Mouse (Mus musculus): ENCODE measurements around the gene Zfyve28. TPM values are rescaled to one million over a fixed set of nuclear protein-coding genes. Genes with fewer than 3 reads are reported as not detected.

Gene Zfyve28
- polyA plus RNA-seq, 1 experiment from 2014 or later = 0.93 TPM

GRCm38 (mm10) chr5:34191843-34192242, 96.4 kb downstream of the Zfyve28 start:
- H3K9me3 ChIP-seq = no peaks in the 10 kb centered on the region
- H3K4me3 ChIP-seq = no peak overlapping the region
- no peaks in the 10 kb centered on the region for H3K36me3 ChIP-seq
- peaks cover 38% of the 10 kb centered on the region for H3K4me1 ChIP-seq
- WGBS = 72% methylated on average over 4 of the region's 4 CpGs
- H3K27ac ChIP-seq = no peak overlapping the region
- 0 out of 2 replicates have a peak, but pooled peaks cover 7% of the 10 kb centered on the region for H3K27me3 ChIP-seq (ENCODE audit: insufficient read depth, poor library complexity, severe bottlenecking)
- DNase-seq (ENCODE audit: low spot score) = no peak

GRCm38 (mm10) chr5:34191021-34191420, 97.2 kb downstream of the Zfyve28 start:
- H3K9me3 ChIP-seq = no peaks in the 10 kb centered on the region
- H3K27me3 ChIP-seq (ENCODE audit: insufficient read depth, poor library complexity, severe bottlenecking) = 0 out of 2 replicates have a peak, but pooled peaks cover 7% of the 10 kb centered on the region
- DNase-seq (ENCODE audit: low spot score) = no peak
- 52% methylated on average over 4 of the region's 4 CpGs for WGBS
- H3K36me3 ChIP-seq = no peaks in the 10 kb centered on the region
- no peak overlapping the region for H3K4me3 ChIP-seq
- no peak overlapping the region for H3K27ac ChIP-seq
- H3K4me1 ChIP-seq = peaks cover 38% of the 10 kb centered on the region

- Histone ChIP-seq H3K27ac (no peak overlapping the region), H3K4me1 (peaks cover 50% of the 10 kb centered on the region), H3K9me3 (no peaks in the 10 kb centered on the region), H3K4me3 (no peak overlapping the region), H3K36me3 (no peaks in the 10 kb centered on the region; the same call in 1 of the 2 replicates), H3K27me3 (ENCODE audit: insufficient read depth, poor library complexity, severe bottlenecking) (0 out of 2 replicates have a peak, but pooled peaks cover 7% of the 10 kb centered on the region)
- 42% methylated on average over 1 of the region's 1 CpGs for WGBS
- no peak for DNase-seq (ENCODE audit: low spot score)
Observed at GRCm38 (mm10) chr5:34189521-34189920, 98.7 kb downstream of the Zfyve28 start.

GRCm38 (mm10) chr5:34188856-34189255, 99.4 kb downstream of the Zfyve28 start:
- DNase-seq (ENCODE audit: low spot score) = no peak
- Histone ChIP-seq H3K9me3 (no peaks in the 10 kb centered on the region), H3K27me3 (ENCODE audit: insufficient read depth, poor library complexity, severe bottlenecking) (peaks cover 7% of the 10 kb centered on the region; the same call in 1 of the 2 replicates), H3K4me1 (peaks cover 57% of the 10 kb centered on the region), H3K4me3 (peak overlapping the region; percentile 86; the same call in 1 of the 2 replicates), H3K36me3 (no peaks in the 10 kb centered on the region; the same call in 1 of the 2 replicates), H3K27ac (no peak overlapping the region; the same call in 1 of the 2 replicates)
- WGBS = 77% methylated on average over 2 of the region's 2 CpGs

- Histone ChIP-seq H3K27ac (peak within 1 kb of the TSS; percentile 91), H3K4me1 (peaks cover 68% of the 10 kb centered on the region), H3K9me3 (no peaks in the 10 kb centered on the region), H3K36me3 (no peaks in the 10 kb centered on the region; the same call in 1 of the 2 replicates), H3K4me3 (peak within 1 kb of the TSS; percentile 86), H3K27me3 (ENCODE audit: insufficient read depth, poor library complexity, severe bottlenecking) (peaks cover 7% of the 10 kb centered on the region; the same call in 1 of the 2 replicates)
- DNase-seq (ENCODE audit: low spot score) = peak; percentile 100
- under 1% methylated on average over 60 of the region's 60 CpGs for WGBS
Observed at GRCm38 (mm10) chr5:34187601-34188316, 100.5 kb downstream of the Zfyve28 start, which contains the start of gene Mxd4. Gene Mxd4, minus strand, starts transcription at chr5:34187720.

GRCm38 (mm10) chr5:34186961-34187391, 101.3 kb downstream of the Zfyve28 start:
- Histone ChIP-seq H3K4me3 (peak overlapping the region; percentile 86), H3K27me3 (ENCODE audit: insufficient read depth, poor library complexity, severe bottlenecking) (peaks cover 7% of the 10 kb centered on the region; the same call in 1 of the 2 replicates), H3K4me1 (peaks cover 72% of the 10 kb centered on the region), H3K9me3 (no peaks in the 10 kb centered on the region), H3K36me3 (peaks cover 7% of the 10 kb centered on the region), H3K27ac (peak overlapping the region; percentile 91)
- DNase-seq (ENCODE audit: low spot score) = peak; percentile 81
- under 1% methylated on average over 46 of the region's 46 CpGs for WGBS

- Histone ChIP-seq H3K27ac (peak overlapping the region; percentile 91), H3K9me3 (no peaks in the 10 kb centered on the region), H3K4me3 (peak overlapping the region; percentile 86), H3K27me3 (ENCODE audit: insufficient read depth, poor library complexity, severe bottlenecking) (peaks cover 7% of the 10 kb centered on the region; the same call in 1 of the 2 replicates), H3K4me1 (peaks cover 72% of the 10 kb centered on the region), H3K36me3 (peaks cover 13% of the 10 kb centered on the region)
- 67% methylated on average over 2 of the region's 2 CpGs for WGBS
- peak; percentile 76 for DNase-seq (ENCODE audit: low spot score)
Observed at GRCm38 (mm10) chr5:34186391-34186790, 101.9 kb downstream of the Zfyve28 start.

GRCm38 (mm10) chr5:34185791-34186190, 102.5 kb downstream of the Zfyve28 start:
- DNase-seq (ENCODE audit: low spot score) = peak; percentile 61
- Histone ChIP-seq H3K27ac (no peak overlapping the region), H3K4me3 (peak overlapping the region; percentile 86), H3K4me1 (peaks cover 69% of the 10 kb centered on the region), H3K36me3 (peaks cover 17% of the 10 kb centered on the region), H3K27me3 (ENCODE audit: insufficient read depth, poor library complexity, severe bottlenecking) (peaks cover 7% of the 10 kb centered on the region; the same call in 1 of the 2 replicates), H3K9me3 (no peaks in the 10 kb centered on the region)

GRCm38 (mm10) chr5:34185051-34185580, 103.1 kb downstream of the Zfyve28 start:
- Histone ChIP-seq H3K4me1 (peaks cover 64% of the 10 kb centered on the region), H3K9me3 (no peaks in the 10 kb centered on the region), H3K4me3 (no peak overlapping the region; the same call in 1 of the 2 replicates), H3K27me3 (ENCODE audit: insufficient read depth, poor library complexity, severe bottlenecking) (peaks cover 7% of the 10 kb centered on the region; the same call in 1 of the 2 replicates), H3K27ac (no peak overlapping the region), H3K36me3 (peaks cover 24% of the 10 kb centered on the region)
- WGBS = 86% methylated on average over 1 of the region's 1 CpGs
- DNase-seq (ENCODE audit: low spot score) = peak; percentile 72

GRCm38 (mm10) chr5:34183976-34184375, 104.3 kb downstream of the Zfyve28 start:
- no peaks in the 10 kb centered on the region; the same call in 1 of the 2 replicates for H3K27me3 ChIP-seq (ENCODE audit: insufficient read depth, poor library complexity, severe bottlenecking)
- no peak overlapping the region for H3K27ac ChIP-seq
- WGBS = 90% methylated on average over 3 of the region's 3 CpGs
- H3K36me3 ChIP-seq = peaks cover 28% of the 10 kb centered on the region
- DNase-seq (ENCODE audit: low spot score) = peak; percentile 73
- H3K9me3 ChIP-seq = no peaks in the 10 kb centered on the region
- no peak overlapping the region for H3K4me3 ChIP-seq
- H3K4me1 ChIP-seq = peaks cover 55% of the 10 kb centered on the region

GRCm38 (mm10) chr5:34183156-34183880, 104.9 kb downstream of the Zfyve28 start:
- Histone ChIP-seq H3K4me1 (peaks cover 48% of the 10 kb centered on the region), H3K36me3 (peaks cover 35% of the 10 kb centered on the region), H3K27me3 (ENCODE audit: insufficient read depth, poor library complexity, severe bottlenecking) (no peaks in the 10 kb centered on the region; the same call in 1 of the 2 replicates), H3K4me3 (peak overlapping the region; percentile 22; the same call in 1 of the 2 replicates), H3K9me3 (no peaks in the 10 kb centered on the region), H3K27ac (0 out of 2 replicates have a peak overlapping the region, but pooled peaks have one; percentile 24)
- DNase-seq (ENCODE audit: low spot score) = peak; percentile 74
- WGBS = 42% methylated on average over 5 of the region's 5 CpGs

- peaks cover 43% of the 10 kb centered on the region for H3K4me1 ChIP-seq
- peak; percentile 68 for DNase-seq (ENCODE audit: low spot score)
- WGBS = 75% methylated on average over 3 of the region's 3 CpGs
- peaks cover 43% of the 10 kb centered on the region for H3K36me3 ChIP-seq
- H3K27ac ChIP-seq = no peak overlapping the region
- no peaks in the 10 kb centered on the region for H3K9me3 ChIP-seq
- H3K4me3 ChIP-seq = no peak overlapping the region
- no peaks in the 10 kb centered on the region; the same call in 1 of the 2 replicates for H3K27me3 ChIP-seq (ENCODE audit: insufficient read depth, poor library complexity, severe bottlenecking)
Observed at GRCm38 (mm10) chr5:34182486-34182885, 105.8 kb downstream of the Zfyve28 start.
